Mouse (Mus musculus) myocyte (in vitro differentiated cells): ENCODE measurements around the gene Cask. TPM values are rescaled to one million over a fixed set of nuclear protein-coding genes. Genes with fewer than 3 reads are reported as not detected.

ENCODE experiments used
- H3K27me3 ChIP-seq: one replicate; pipeline ENCODE4 v1.6.1; 2011; ENCODE audit not compliant: control insufficient read depth, insufficient read depth, insufficient read length
- H3K36me3 ChIP-seq: one replicate; pipeline ENCODE4 v1.6.1; 2011; ENCODE audit not compliant: control insufficient read depth, insufficient read depth
- H3K4me2 ChIP-seq: one replicate; pipeline ENCODE4 v1.6.1; 2011; ENCODE audit warnings: low read depth, control low read depth
- H3K4me3 ChIP-seq: one replicate; pipeline ENCODE4 v1.5.1; 2011; ENCODE audit warnings: mild to moderate bottlenecking, control low read depth, moderate library complexity
- H3K79me2 ChIP-seq: one replicate; pipeline ENCODE4 v1.6.1; 2011; ENCODE audit not compliant: control insufficient read depth, insufficient read depth
- H3ac ChIP-seq: one replicate; pipeline ENCODE4 v1.6.1; 2011; ENCODE audit not compliant: control insufficient read depth, insufficient read length
- CEBPB ChIP-seq: IDR thresholded peaks from 2 replicates; pipeline ENCODE4 v1.6.1; 2011; ENCODE audit warnings: mild to moderate bottlenecking, moderate library complexity; ENCODE audit not compliant: poor library complexity, insufficient read depth, severe bottlenecking
- E2F4 ChIP-seq: IDR thresholded peaks from one replicate; pipeline ENCODE4 v1.6.1; 2011; ENCODE audit warnings: mild to moderate bottlenecking, control low read depth, moderate library complexity; ENCODE audit not compliant: insufficient read depth
- MAX ChIP-seq: IDR thresholded peaks from one replicate; pipeline ENCODE4 v1.6.1; 2011; ENCODE audit warnings: low read depth, mild to moderate bottlenecking, control low read depth
- MYOD1 ChIP-seq, 3 experiments: IDR thresholded peaks; one replicate each; pipeline ENCODE4 v1.6.1; 2011; ENCODE audit warnings: control low read depth in 2 of 3, low read depth in 2 of 3, mild to moderate bottlenecking in 2 of 3, moderate library complexity in 1 of 3; ENCODE audit not compliant: insufficient read length in 2 of 3, control insufficient read depth in 1 of 3
- MYOG ChIP-seq, 3 experiments: IDR thresholded peaks; one replicate each; pipeline ENCODE4 v1.6.1; 2011; ENCODE audit warnings: control low read depth in 2 of 3, low read depth in 2 of 3, mild to moderate bottlenecking in 2 of 3; ENCODE audit not compliant: insufficient read length in 2 of 3, control insufficient read depth in 1 of 3, insufficient read depth in 1 of 3
- POLR2A ChIP-seq: IDR thresholded peaks from one replicate; pipeline ENCODE4 v1.6.1; 2011; ENCODE audit warnings: low read depth, mild to moderate bottlenecking, control low read depth, moderate library complexity; ENCODE audit not compliant: insufficient read length
- POLR2AphosphoS2 ChIP-seq: IDR thresholded peaks from one replicate; pipeline ENCODE4 v1.6.1; 2011; ENCODE audit warnings: low read depth, control low read depth; ENCODE audit not compliant: insufficient read length
- REST ChIP-seq: IDR thresholded peaks from one replicate; pipeline ENCODE4 v1.6.1; 2011; ENCODE audit warnings: mild to moderate bottlenecking, control low read depth, moderate library complexity; ENCODE audit not compliant: insufficient read depth, insufficient read length
- SRF ChIP-seq: IDR thresholded peaks from one replicate; pipeline ENCODE4 v1.6.1; 2011; ENCODE audit warnings: low read depth; ENCODE audit not compliant: control insufficient read depth, insufficient read length
- TCF12 ChIP-seq: IDR thresholded peaks from one replicate; pipeline ENCODE4 v1.6.1; 2011; ENCODE audit warnings: mild to moderate bottlenecking, control low read depth; ENCODE audit not compliant: poor library complexity, insufficient read depth, severe bottlenecking
- TCF3 ChIP-seq: IDR thresholded peaks from one replicate; pipeline ENCODE4 v1.6.1; 2011; ENCODE audit warnings: low read depth, control low read depth; ENCODE audit not compliant: insufficient read length
- USF1 ChIP-seq: IDR thresholded peaks from one replicate; pipeline ENCODE4 v1.6.1; 2011; ENCODE audit warnings: low read depth, mild to moderate bottlenecking, control low read depth, moderate library complexity
- polyA plus RNA-seq: library from polyadenylated mRNA; unstranded; fragments of >200 nt; fragmentation: generic; extraction: Trizol; gene quantifications from one replicate; pipeline ENCODE4 v1.2.1, GENCODE M21; 2012; ENCODE audit warnings: missing spikeins

The Cask gene
- polyA plus RNA-seq: 12.0 TPM

GRCm38 (mm10) chrX:13851285-13851684 lies at the start of gene Cask:
Cask (minus strand) TSS chrX:13851367.
- no peaks in the 10 kb centered on the region for H3K27me3 ChIP-seq
- no peaks in the 10 kb centered on the region for H3K79me2 ChIP-seq
- TF ChIP-seq MAX (no peak), TCF3 (no peak), POLR2A (no peak), CEBPB (peak; percentile 62; the same call in 1 of the 2 replicates)
- H3ac ChIP-seq: no peak within 1 kb of the TSS
- H3K4me3 ChIP-seq: no peak within 1 kb of the TSS
- no peaks in the 10 kb centered on the region for H3K36me3 ChIP-seq
- no peak within 1 kb of the TSS for H3K4me2 ChIP-seq

DNA sequence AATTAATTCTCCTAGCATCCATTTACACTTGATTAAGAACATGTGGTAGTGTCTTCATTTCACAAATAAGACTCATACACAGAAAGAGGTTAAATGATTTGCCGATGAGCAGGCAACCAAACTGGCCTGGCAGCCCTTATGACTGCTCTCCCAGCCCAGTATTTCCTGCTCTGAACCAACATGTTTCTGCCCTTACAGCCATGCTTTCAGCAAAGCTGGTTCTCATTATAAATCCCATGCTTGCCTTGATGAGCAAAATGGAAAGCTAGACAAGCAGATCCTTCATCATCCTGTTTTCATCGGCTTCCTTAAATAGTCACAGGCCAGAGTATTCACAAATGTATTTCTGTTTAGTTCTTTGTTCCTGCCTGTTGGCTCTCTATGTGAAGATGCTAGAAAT lies 38.8 kb upstream of the Cask start:
- Histone ChIP-seq H3K4me3 (no peak overlapping the region), H3K79me2 (no peaks in the 10 kb centered on the region), H3K27me3 (no peaks in the 10 kb centered on the region), H3K4me2 (no peak overlapping the region), H3ac (no peak overlapping the region), H3K36me3 (no peaks in the 10 kb centered on the region)
- TF ChIP-seq TCF12: no peak
- no peak for TF ChIP-seq POLR2A
- TF ChIP-seq TCF3: no peak
- TF ChIP-seq MYOG (IDR thresholded peaks at IDR 0.05; ENCODE audit: control insufficient read depth in 1 of 3, insufficient read depth in 1 of 3, insufficient read length in 2 of 3, low read depth in 2 of 3): no peak
- TF ChIP-seq USF1: no peak
- TF ChIP-seq SRF: no peak
- no peak for TF ChIP-seq REST
- no peak for TF ChIP-seq E2F4
- no peak for TF ChIP-seq MAX
- TF ChIP-seq CEBPB: no peak

DNA sequence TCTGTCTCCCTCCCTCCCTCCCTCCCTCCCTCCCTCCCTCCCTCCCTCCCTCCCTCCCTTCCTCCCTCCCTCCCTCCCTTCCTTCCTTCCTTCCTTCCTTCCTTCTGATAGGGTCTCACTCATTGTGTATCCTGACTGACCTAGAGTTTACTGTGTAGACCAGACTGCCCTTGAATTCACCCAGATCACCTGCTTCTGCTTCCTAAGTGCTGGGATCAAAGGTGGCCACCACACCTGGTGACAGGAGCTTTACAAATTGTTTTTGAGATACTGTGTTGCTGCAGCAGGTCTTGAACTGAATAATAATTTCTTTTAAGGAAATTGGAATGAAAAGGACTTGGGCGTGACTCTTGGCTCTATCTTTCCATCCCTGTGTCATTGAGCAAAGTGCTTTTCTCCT lies 33.2 kb upstream of the Cask start:
- no peak overlapping the region for H3K4me3 ChIP-seq
- no peak overlapping the region for H3K4me2 ChIP-seq
- no peak overlapping the region for H3ac ChIP-seq
- TF ChIP-seq POLR2A: no peak
- no peak for TF ChIP-seq MYOD1 (IDR thresholded peaks at IDR 0.05; ENCODE audit: control insufficient read depth in 1 of 3, insufficient read length in 2 of 3, low read depth in 2 of 3)
- TF ChIP-seq E2F4: no peak
- TF ChIP-seq TCF12: no peak
- H3K79me2 ChIP-seq: no peaks in the 10 kb centered on the region
- H3K27me3 ChIP-seq: no peaks in the 10 kb centered on the region
- no peaks in the 10 kb centered on the region for H3K36me3 ChIP-seq

DNA sequence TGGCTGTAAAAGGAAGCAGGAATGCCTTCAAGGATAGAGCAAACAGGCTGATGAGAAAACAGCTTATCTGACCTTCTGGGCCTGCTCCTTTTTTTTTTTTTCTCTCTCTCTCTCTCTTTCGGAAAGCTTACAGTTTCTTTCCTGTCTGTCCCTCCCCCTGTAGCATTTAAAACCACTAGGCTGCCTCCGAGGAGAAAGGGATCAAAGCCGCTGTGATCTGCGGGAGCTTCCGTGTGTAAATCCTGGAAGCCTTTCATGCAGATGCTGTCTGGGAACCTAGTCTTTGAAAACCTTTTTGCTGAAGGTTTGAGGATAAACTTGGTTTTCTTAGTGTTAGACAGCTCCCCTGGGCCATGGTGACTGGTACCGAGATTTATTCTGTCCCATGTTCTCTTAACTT lies 30.8 kb upstream of the Cask start:
- Histone ChIP-seq H3ac (no peak overlapping the region), H3K4me2 (no peak overlapping the region), H3K4me3 (no peak overlapping the region), H3K36me3 (no peaks in the 10 kb centered on the region), H3K79me2 (no peaks in the 10 kb centered on the region), H3K27me3 (no peaks in the 10 kb centered on the region)
- TF ChIP-seq TCF3 (no peak), E2F4 (no peak), MYOD1 (IDR thresholded peaks at IDR 0.05; ENCODE audit: control insufficient read depth in 1 of 3, insufficient read length in 2 of 3, low read depth in 2 of 3) (no peak), POLR2AphosphoS2 (no peak)

DNA sequence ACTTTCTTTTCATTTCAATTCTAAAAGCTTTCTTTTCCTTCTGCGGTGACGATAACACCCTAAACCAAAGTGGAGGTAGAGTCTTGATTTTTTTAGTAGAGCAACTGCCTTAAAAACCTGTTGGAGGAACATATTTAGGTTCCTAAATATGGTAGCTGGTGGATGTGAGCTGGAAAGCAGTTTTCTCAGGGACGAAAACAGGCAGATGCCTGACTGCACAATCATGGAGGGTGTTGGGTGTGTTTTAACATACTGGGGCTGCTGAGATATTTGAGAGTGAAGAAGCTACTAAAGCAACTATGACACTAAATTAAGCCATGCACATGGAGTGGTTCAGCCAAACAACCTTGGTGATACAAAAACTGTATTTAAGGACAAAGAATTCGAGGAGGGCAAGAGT lies 9.0 kb upstream of the Cask start:
- no peak overlapping the region for H3K4me3 ChIP-seq
- no peak overlapping the region for H3ac ChIP-seq
- no peak for TF ChIP-seq E2F4
- H3K79me2 ChIP-seq: no peaks in the 10 kb centered on the region
- H3K27me3 ChIP-seq: no peaks in the 10 kb centered on the region
- H3K36me3 ChIP-seq: no peaks in the 10 kb centered on the region
- no peak overlapping the region for H3K4me2 ChIP-seq

- Histone ChIP-seq H3K4me2 (no peak overlapping the region), H3ac (no peak overlapping the region), H3K79me2 (no peaks in the 10 kb centered on the region), H3K4me3 (no peak overlapping the region), H3K27me3 (no peaks in the 10 kb centered on the region), H3K36me3 (no peaks in the 10 kb centered on the region)
- TF ChIP-seq CEBPB: no peak
- no peak for TF ChIP-seq MYOD1 (IDR thresholded peaks at IDR 0.05; ENCODE audit: control insufficient read depth in 1 of 3, insufficient read length in 2 of 3, low read depth in 2 of 3)
- TF ChIP-seq MYOG (IDR thresholded peaks at IDR 0.05; ENCODE audit: control insufficient read depth in 1 of 3, insufficient read depth in 1 of 3, insufficient read length in 2 of 3, low read depth in 2 of 3): no peak
- TF ChIP-seq USF1: no peak
- TF ChIP-seq E2F4: no peak
- no peak for TF ChIP-seq POLR2A
- TF ChIP-seq SRF: no peak
These were observed 7.9 kb upstream of the Cask start for GRCm38 (mm10) chrX:13859051-13859450.
